Mouse (Mus musculus) adrenal gland, postnatal 4 days (tissue): Measurements from ENCODE around the gene 1700067K01Rik. TPM values are rescaled to one million over a fixed set of nuclear protein-coding genes. Genes with fewer than 3 reads are reported as not detected.

Experiments
- DNase-seq, 2 experiments: peaks; one replicate each; pipeline ENCODE4 v3.0.0; 2021 to 2022; ENCODE audit warnings: low spot score in 2 of 2, mixed read lengths in 2 of 2
- microRNA-seq: library from miRNA; unstranded; fragments of <30 nt; microRNA quantifications from one replicate; pipeline ENCODE4 v1.2.0, GENCODE M21; 2021
- total RNA-seq, 2 experiments: library from RNA; stranded (reverse); gene quantifications; 2 replicates each; pipeline ENCODE4 v1.2.3; 2021

1700067K01Rik gene
- total RNA-seq, 2 experiments from 2014 or later = 0.62 to 0.76 TPM

DNA sequence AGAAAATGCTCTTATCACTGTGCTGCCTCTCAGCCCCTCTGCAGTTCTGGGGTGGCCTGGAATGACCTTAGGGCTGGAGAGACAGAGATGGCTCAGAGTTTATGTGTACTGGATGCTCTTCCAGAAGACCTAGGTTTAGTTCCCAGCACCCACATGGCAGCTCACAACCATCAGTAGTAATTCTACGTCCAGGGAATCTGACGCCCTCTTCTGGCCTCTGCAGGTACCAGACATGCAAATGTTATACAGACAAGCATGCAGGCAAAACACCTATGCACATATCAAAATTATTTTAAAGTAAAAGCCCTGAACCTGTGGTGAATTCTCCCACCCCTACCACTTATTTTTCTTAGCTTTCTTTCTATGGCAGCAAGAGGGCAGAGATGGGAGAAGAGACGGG, 45.2 kb downstream of the 1700067K01Rik start:
- DNase-seq = no peak

DNA sequence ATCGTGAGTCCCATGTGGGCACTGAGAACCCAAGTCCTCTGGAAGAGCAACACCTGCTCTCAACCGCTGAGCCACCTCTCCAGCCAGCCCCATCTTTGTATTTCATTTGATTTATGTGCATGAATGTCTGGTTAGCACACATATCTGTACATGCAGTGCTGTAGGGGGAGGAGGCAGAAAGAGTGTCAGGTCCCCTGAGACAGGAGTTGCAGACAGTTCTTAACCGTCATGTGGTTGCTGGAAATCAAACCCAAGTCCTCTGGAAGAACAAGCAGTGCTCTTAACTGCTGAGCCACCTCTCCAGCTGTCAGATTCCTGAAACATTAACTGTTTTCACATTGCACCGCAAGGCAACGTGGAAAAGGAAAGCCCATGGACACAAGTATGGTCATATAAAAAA, 46.9 kb downstream of the 1700067K01Rik start:
- DNase-seq = no peak

DNA sequence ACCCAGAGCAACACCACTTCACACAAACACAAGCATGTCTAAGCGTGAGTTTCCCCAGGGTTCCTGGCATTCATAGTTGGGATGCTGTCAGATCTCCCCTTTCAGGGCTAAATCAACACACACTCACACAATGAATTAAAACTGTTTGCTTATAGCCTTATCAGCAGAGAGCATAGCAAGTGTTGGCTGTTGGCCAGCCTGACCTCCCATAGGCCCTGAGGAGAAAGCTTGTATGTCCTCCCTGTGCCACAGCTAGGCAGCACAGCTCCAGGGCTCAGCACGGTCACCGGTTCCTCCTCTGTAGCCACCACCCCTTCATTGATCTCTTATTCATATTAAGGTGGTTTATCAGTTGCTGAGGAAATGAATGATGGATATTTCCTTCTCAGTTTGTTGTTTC, 51.4 kb downstream of the 1700067K01Rik start:
- DNase-seq = no peak

DNA sequence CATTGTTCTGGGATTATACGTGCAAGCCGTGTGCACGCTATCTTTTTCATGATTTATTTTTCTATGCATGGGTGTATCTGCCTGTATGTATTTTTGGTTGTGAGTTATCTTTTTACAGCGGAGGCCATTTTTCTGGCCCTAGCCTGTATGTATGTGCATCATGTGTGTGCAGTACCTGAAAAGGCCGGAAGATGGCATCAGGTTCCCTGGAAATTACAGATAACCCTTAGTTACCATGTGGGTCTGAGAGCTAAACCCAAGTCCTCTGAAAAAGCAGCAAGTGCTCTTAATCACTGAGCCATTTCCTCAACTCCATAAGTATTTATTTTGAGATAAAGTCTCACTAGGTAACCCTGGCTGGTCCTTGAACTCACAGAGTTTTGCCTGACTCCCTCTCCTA, 51.9 kb downstream of the 1700067K01Rik start:
- no peak for DNase-seq

Small RNA genes lying within 50 kb of the gene (microRNA-seq; reads per million reads assigned to microRNA genes)
- 1.3 reads per million for gene Mir1199
- 3.2 reads per million, percentile 8 among the genes with 10 or more reads in this experiment for gene Mir8111

Other genes starting within 250 kb of the 1700067K01Rik start
- gene Adgrl1, start 101.4 kb upstream of the 1700067K01Rik start, total RNA-seq = 100 to 1,000 TPM; 103 to 109 TPM
- gene Gm10644, start 46.3 kb upstream of the 1700067K01Rik start, total RNA-seq = under 1 TPM; 0.62 to 0.70 TPM
- 10 to 100 TPM; 16.9 to 20.1 TPM for gene Asf1b, start 46.0 kb upstream of the 1700067K01Rik start, total RNA-seq
- 100 to 1,000 TPM; 225 to 237 TPM for gene Prkaca, start 28.5 kb upstream of the 1700067K01Rik start, total RNA-seq
- gene Samd1, start 3.8 kb upstream of the 1700067K01Rik start, total RNA-seq = 10 to 100 TPM; 57.6 to 63.1 TPM
- gene 2210011C24Rik, start 10.7 kb downstream of the 1700067K01Rik start, total RNA-seq = 1 to 10 TPM in 1 of 2 experiments, under 1 TPM in 1; 0.31 to 1.5 TPM
- gene Palm3, start 20.0 kb downstream of the 1700067K01Rik start, total RNA-seq = 1 to 10 TPM; 1.1 to 6.0 TPM
- 1 to 10 TPM; 2.6 to 3.8 TPM for gene Il27ra, start 41.1 kb downstream of the 1700067K01Rik start, total RNA-seq
- not detected for gene Rln3, start 43.5 kb downstream of the 1700067K01Rik start, total RNA-seq
- gene Gm10643, start 63.6 kb downstream of the 1700067K01Rik start, total RNA-seq = 1 to 10 TPM; 4.0 to 4.2 TPM
- 10 to 100 TPM; 17.0 to 18.6 TPM for gene Rfx1, start 65.3 kb downstream of the 1700067K01Rik start, total RNA-seq
- gene Dcaf15, start 103.3 kb downstream of the 1700067K01Rik start, total RNA-seq = 10 to 100 TPM; 29.3 to 32.0 TPM
- under 1 TPM; 0.98 to 0.99 TPM for gene Podnl1, start 124.5 kb downstream of the 1700067K01Rik start, total RNA-seq
- gene Cc2d1a, start 146.4 kb downstream of the 1700067K01Rik start, total RNA-seq = 10 to 100 TPM; 30.6 to 31.7 TPM
- gene 4930432K21Rik, start 146.5 kb downstream of the 1700067K01Rik start, total RNA-seq = 1 to 10 TPM; 1.2 TPM
- 1 to 10 TPM; 3.1 to 4.3 TPM for gene Nanos3, start 183.7 kb downstream of the 1700067K01Rik start, total RNA-seq
- 10 to 100 TPM; 35.8 to 37.6 TPM for gene Zswim4, start 235.6 kb downstream of the 1700067K01Rik start, total RNA-seq
- 100 to 1,000 TPM; 184 to 189 TPM for gene D8Ertd738e, start 248.2 kb downstream of the 1700067K01Rik start, total RNA-seq